Mouse (Mus musculus) MEL (cell line): ENCODE data around the gene Sema5a.

ENCODE experiments used
- NRF1 ChIP-seq: IDR thresholded peaks from 2 replicates; pipeline ENCODE4 v1.6.1; 2014; ENCODE audit warnings: low read depth, mild to moderate bottlenecking, inconsistent platforms, low read length, improper control_type of control experiment, moderate library complexity; ENCODE audit not compliant: poor library complexity, insufficient read depth, severe bottlenecking
- POLR2AphosphoS2 ChIP-seq: IDR thresholded peaks from 2 replicates; pipeline ENCODE4 v1.6.1; 2011; ENCODE audit warnings: low read length, improper control_type of control experiment
- UBTF ChIP-seq: IDR thresholded peaks from 2 replicates; pipeline ENCODE4 v1.6.1; 2012; ENCODE audit warnings: low read depth, mild to moderate bottlenecking, inconsistent platforms, low read length, improper control_type of control experiment, moderate library complexity, borderline replicate concordance; ENCODE audit not compliant: insufficient read depth

- TF ChIP-seq POLR2AphosphoS2 (no peak), UBTF (no peak), NRF1 (no peak)
Observed at GRCm38 (mm10) chr15:32329670-32330330, 85.2 kb downstream of the Sema5a start.
